Mouse (Mus musculus) hindbrain, embryonic 12.5 days (tissue): ENCODE measurements around the gene Fpr3. TPM values are rescaled to one million over a fixed set of nuclear protein-coding genes. Genes with fewer than 3 reads are reported as not detected.

Source experiments
- ATAC-seq: fragments of 200-750 bp; cut with Nextera tagmentation; 2 replicates; pipeline ENCODE4 v1.8.0; 2017; ENCODE audit warnings: moderate TSS enrichment; ENCODE audit not compliant: low FRiP score
- H3K27ac ChIP-seq: fragments of 300-500 bp; sonication (generic); 2 replicates; pipeline ENCODE4 v1.5.1; 2016; ENCODE audit warnings: mild to moderate bottlenecking
- H3K27me3 ChIP-seq: fragments of 300-500 bp; sonication (generic); 2 replicates; pipeline ENCODE4 v1.6.1; 2016; ENCODE audit warnings: mild to moderate bottlenecking
- H3K36me3 ChIP-seq: fragments of 300-500 bp; sonication (generic); 2 replicates; pipeline ENCODE4 v1.6.1; 2016; ENCODE audit warnings: mild to moderate bottlenecking
- H3K4me1 ChIP-seq: fragments of 300-500 bp; sonication (generic); 2 replicates; pipeline ENCODE4 v1.6.1; 2016
- H3K4me2 ChIP-seq: fragments of 300-500 bp; sonication (generic); replicated peaks from 2 replicates; pipeline ENCODE4 v1.6.1; 2016; ENCODE audit warnings: mild to moderate bottlenecking
- H3K4me3 ChIP-seq: fragments of 300-500 bp; sonication (generic); 2 replicates; pipeline ENCODE4 v1.5.1; 2016; ENCODE audit warnings: mild to moderate bottlenecking
- H3K9ac ChIP-seq: fragments of 300-500 bp; sonication (generic); 2 replicates; pipeline ENCODE4 v1.6.1; 2016; ENCODE audit warnings: mild to moderate bottlenecking, moderate library complexity
- H3K9me3 ChIP-seq: fragments of 300-500 bp; sonication (generic); replicated peaks from 2 replicates; pipeline ENCODE4 v1.6.1; 2016; ENCODE audit warnings: mild to moderate bottlenecking
- WGBS: fragments of 180-500 bp; shearing (Covaris S2); methylation state at CpG from one replicate; pipeline ENCODE4 v1.1.7; 2016; 5-methylcytosine and 5-hydroxymethylcytosine counted together
- polyA plus RNA-seq: library from polyadenylated mRNA; unstranded; fragments of >200 nt; fragmentation: Nextera tagmentation; extraction: Ambion mirVana; gene quantifications from 2 replicates; pipeline ENCODE4 v1.2.1, GENCODE M21; 2016

Fpr3 gene
- polyA plus RNA-seq, 1 experiment from 2014 or later, result not detected

DNA sequence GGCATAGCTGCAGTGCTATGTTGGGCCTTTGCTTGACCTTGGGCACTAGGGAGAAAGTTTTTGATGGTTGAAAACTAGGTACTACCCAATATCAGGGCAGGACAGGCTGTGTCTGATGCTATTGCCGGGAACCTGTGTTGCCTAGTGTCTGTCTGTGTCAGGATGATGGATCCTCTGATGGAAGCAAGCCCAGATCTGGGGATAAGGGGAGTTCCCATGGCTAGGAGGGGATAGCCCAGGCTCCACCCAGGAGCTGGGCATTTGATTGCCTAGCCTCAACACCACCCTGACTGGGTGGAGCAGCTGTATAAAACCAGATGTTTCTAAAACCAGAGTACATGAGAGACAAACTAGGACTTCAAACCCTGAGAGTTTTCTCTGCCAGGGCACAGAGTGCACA, 31.0 kb upstream of the Fpr3 start:
- no peaks in the 10 kb centered on the region for H3K9me3 ChIP-seq
- no peak overlapping the region for H3K4me2 ChIP-seq
- ATAC-seq, result no peak
- WGBS, result 70% methylated on average over 1 of the region's 1 CpGs
- 0 out of 2 replicates have a peak, but pooled peaks cover 4% of the 10 kb centered on the region for H3K36me3 ChIP-seq
- no peak overlapping the region for H3K9ac ChIP-seq
- no peaks in the 10 kb centered on the region for H3K4me1 ChIP-seq
- H3K27ac ChIP-seq, result no peak overlapping the region
- H3K4me3 ChIP-seq, result no peak overlapping the region
- no peaks in the 10 kb centered on the region for H3K27me3 ChIP-seq

DNA sequence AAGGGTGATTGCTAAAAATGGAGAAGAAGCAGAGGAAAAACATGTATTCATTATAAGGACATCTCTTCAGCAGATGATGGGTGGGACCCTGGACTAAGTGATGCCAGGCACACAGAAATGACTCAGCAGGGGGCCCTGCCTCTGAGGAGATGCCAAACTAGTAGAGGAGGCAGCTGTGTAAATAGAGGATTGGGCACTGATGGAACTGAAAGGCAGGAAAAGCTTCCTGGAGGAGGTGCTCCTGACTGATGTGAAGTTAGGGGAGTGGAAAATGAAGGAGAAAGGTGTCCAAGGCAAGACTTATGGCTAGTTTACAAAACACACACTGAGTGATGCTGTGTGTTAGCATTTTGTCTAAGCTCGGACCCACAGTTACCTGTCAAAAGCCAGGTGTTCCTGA, 30.2 kb upstream of the Fpr3 start:
- H3K9me3 ChIP-seq, result no peaks in the 10 kb centered on the region
- H3K27me3 ChIP-seq, result no peaks in the 10 kb centered on the region
- WGBS, result 100% methylated on average over 1 of the region's 1 CpGs
- no peak for ATAC-seq
- H3K27ac ChIP-seq, result no peak overlapping the region
- peaks cover 3% of the 10 kb centered on the region; the same call in 1 of the 2 replicates for H3K36me3 ChIP-seq
- no peaks in the 10 kb centered on the region for H3K4me1 ChIP-seq
- H3K4me2 ChIP-seq, result no peak overlapping the region
- H3K9ac ChIP-seq, result no peak overlapping the region
- H3K4me3 ChIP-seq, result no peak overlapping the region

DNA sequence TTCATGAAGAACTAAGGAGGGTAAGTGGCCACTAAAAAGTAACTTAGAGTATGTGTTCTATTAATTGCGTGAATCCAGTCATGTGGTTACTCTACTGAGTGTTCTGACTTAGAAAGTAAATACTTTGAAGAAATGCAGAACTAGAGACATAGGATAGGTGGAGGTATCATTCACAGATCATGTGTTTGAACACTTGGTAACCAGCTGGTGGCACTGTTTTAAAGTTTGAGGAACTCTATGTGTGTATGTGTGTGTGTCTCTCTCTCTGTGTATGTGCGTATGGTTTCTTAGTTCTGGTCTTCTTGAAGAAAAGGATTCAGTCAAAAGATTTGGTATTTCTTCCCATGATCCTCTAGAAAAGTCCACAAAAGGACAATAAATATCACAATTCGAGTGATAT, 27.5 kb upstream of the Fpr3 start:
- H3K27ac ChIP-seq, result no peak overlapping the region
- no peak overlapping the region for H3K9ac ChIP-seq
- ATAC-seq, result no peak
- no peak overlapping the region for H3K4me2 ChIP-seq
- no peak overlapping the region for H3K4me3 ChIP-seq
- WGBS, result 88% methylated on average over 3 of the region's 3 CpGs
- H3K27me3 ChIP-seq, result no peaks in the 10 kb centered on the region
- H3K9me3 ChIP-seq, result no peaks in the 10 kb centered on the region
- peaks cover 16% of the 10 kb centered on the region; the same call in 1 of the 2 replicates for H3K36me3 ChIP-seq
- no peaks in the 10 kb centered on the region for H3K4me1 ChIP-seq

DNA sequence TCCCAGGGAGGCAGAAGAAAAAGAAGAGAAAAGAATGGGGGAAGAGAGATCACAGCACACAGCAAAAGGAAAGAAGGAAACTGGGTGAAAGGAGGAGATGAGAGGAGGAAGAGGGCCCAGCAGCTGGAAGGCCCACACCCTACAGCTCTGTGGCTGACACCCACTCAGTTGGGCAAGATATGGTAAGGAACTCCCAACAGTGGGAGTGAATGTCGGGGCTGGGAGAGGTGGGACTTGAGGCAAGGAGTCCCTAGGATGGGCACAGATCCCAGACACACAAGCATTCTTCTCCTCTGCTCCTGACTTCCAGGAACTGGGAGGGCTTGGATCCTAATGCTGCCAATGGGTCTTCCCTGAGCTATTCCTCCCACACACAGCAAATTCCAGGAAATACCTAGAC, 25.3 kb upstream of the Fpr3 start:
- no peak overlapping the region for H3K9ac ChIP-seq
- peaks cover 22% of the 10 kb centered on the region for H3K36me3 ChIP-seq
- H3K9me3 ChIP-seq, result no peaks in the 10 kb centered on the region
- H3K27ac ChIP-seq, result no peak overlapping the region
- 82% methylated on average over 1 of the region's 1 CpGs for WGBS
- H3K4me2 ChIP-seq, result no peak overlapping the region
- ATAC-seq, result no peak
- no peak overlapping the region for H3K4me3 ChIP-seq
- H3K27me3 ChIP-seq, result no peaks in the 10 kb centered on the region
- no peaks in the 10 kb centered on the region for H3K4me1 ChIP-seq

DNA sequence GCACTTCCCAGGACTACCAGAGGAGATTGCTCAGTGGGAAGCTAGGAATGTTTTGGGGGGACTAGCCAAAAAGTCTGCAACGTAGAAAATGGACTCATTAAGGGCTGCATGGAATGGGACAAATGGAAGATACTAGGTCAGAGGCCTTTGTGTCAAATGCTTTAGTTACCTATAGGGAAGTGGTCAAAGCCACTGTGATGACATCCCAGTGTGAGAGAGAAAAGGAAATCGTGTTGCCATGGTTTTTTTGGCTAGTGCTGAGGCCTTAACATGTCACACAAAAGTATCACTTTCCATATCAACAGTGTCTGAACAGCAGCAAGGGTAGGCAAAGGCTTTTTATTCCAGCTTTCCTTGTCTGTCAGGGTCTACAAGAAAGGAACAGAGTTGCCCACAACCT, 22.5 kb upstream of the Fpr3 start:
- H3K4me1 ChIP-seq, result no peaks in the 10 kb centered on the region
- H3K27ac ChIP-seq, result no peak overlapping the region
- H3K4me3 ChIP-seq, result no peak overlapping the region
- no peak overlapping the region for H3K4me2 ChIP-seq
- no peak for ATAC-seq
- no peaks in the 10 kb centered on the region for H3K9me3 ChIP-seq
- H3K27me3 ChIP-seq, result no peaks in the 10 kb centered on the region
- no peak overlapping the region for H3K9ac ChIP-seq
- WGBS, result 48% methylated on average over 2 of the region's 2 CpGs
- peaks cover 22% of the 10 kb centered on the region for H3K36me3 ChIP-seq

DNA sequence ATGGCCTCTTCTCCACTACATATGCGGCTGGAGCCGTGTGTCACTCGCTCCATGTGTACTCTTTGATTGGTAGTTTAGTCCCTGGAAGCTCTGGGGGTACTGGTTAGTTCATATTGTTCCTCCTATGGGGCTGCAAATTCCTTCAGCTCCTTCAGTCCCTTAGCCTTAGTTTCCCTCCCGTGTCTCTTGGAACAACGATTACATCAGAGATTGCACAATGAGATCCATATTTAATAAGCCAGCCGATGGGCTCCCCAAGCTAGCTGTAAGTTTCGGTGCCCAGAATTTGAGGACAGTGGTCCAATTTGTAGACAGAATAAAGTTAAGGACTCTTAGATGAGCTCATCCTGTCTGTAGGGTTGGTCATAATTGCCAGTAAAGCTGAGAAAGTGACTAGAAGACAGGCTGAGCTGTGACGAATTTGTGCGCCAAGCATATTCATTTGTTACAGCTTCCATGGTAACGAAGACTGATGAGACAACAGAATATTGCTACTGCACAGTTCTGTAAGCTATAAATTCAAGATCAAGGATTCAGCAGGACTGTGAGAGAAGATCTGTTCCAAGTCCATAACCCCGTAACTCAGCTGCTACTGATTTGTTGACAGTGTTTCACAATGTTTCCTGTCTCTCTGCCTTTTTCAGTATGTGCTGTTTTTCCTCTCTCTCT, 20.7 kb upstream of the Fpr3 start:
- Histone ChIP-seq H3K27ac (no peak overlapping the region), H3K4me1 (no peaks in the 10 kb centered on the region), H3K27me3 (no peaks in the 10 kb centered on the region), H3K9ac (no peak overlapping the region), H3K4me3 (no peak overlapping the region), H3K9me3 (no peaks in the 10 kb centered on the region), H3K36me3 (peaks cover 22% of the 10 kb centered on the region), H3K4me2 (no peak overlapping the region)
- WGBS, result 89% methylated on average over 11 of the region's 11 CpGs
- no peak for ATAC-seq

DNA sequence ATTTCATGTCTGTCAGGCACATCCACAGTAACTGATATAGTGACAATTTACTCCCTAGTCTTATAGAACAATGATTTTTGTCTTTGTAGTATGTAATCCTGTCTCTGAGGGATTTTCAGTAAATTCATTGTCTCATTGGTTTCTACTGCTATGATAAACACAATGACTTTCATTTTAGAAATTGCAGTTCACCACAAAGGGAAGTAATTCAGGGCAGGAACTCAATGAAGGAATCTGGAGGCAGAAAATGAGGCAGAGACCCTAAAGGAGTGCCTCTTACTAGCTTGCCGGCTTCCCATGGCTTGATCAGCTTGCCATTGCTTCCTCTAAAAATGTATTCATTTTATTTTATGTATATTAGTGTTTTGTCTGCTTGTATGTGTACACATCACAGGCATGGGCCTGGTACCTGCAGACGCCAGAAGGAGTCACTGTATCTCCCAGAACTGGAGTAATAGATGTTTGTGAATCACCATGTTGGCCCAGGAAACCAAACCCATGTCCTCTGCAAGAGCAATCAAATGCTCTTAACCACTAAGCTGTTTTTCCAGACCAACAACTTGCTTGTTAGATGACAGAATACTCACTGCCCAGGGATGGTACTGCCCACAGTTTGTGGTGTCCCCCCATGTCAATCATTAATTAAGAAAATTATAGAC, 16.6 kb upstream of the Fpr3 start:
- peaks cover 1% of the 10 kb centered on the region; the same call in 1 of the 2 replicates for H3K36me3 ChIP-seq
- WGBS, result 78% methylated on average over 2 of the region's 2 CpGs
- ATAC-seq, result no peak
- H3K4me2 ChIP-seq, result no peak overlapping the region
- no peak overlapping the region for H3K27ac ChIP-seq
- no peaks in the 10 kb centered on the region; the same call in 1 of the 2 replicates for H3K9me3 ChIP-seq
- H3K9ac ChIP-seq, result no peak overlapping the region
- H3K4me1 ChIP-seq, result no peaks in the 10 kb centered on the region
- H3K4me3 ChIP-seq, result no peak overlapping the region
- H3K27me3 ChIP-seq, result no peaks in the 10 kb centered on the region

DNA sequence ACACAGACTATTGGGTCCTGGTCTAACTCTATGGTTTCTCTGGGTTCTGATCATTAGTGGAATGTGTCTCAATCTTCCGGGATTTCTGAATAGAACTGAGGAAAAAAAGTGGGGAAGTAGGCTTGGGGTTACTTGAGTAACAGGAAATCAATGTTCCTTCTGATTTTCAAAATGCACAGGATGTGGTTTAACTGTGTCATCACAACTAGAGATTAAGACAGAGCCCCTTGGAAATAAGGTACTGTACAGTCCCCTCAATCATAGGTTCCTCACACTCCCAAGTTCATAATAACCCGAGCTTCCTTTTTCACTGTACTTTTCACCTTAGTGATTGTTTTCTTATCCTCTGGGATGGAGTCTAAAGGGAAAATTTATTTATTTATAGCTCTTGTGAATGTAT, 16.0 kb upstream of the Fpr3 start:
- 87% methylated on average over 2 of the region's 2 CpGs for WGBS
- ATAC-seq, result no peak
- Histone ChIP-seq H3K4me2 (no peak overlapping the region), H3K4me3 (no peak overlapping the region), H3K27me3 (no peaks in the 10 kb centered on the region), H3K36me3 (no peaks in the 10 kb centered on the region), H3K9ac (no peak overlapping the region), H3K4me1 (no peaks in the 10 kb centered on the region), H3K27ac (no peak overlapping the region), H3K9me3 (no peaks in the 10 kb centered on the region; the same call in 1 of the 2 replicates)

DNA sequence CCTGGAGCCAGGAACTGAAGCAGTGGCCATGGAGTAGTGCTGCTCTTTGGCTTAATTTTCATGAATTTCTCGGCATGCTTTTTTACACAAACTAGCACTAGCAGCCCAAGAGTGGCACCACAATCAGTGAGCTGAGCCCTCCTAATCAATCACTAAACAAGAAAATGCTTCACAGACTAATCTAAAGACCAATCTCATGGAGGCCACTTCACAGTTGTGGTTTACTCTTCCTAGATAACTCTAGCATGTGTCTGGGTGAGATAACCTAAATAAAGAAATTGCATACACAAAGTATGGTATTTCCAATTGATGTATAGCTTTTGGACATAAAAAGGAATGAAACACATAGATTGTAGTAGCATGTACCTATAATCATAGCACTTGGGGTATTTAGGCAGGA, 8.3 kb upstream of the Fpr3 start:
- WGBS, result 80% methylated on average over 1 of the region's 1 CpGs
- Histone ChIP-seq H3K9ac (no peak overlapping the region), H3K4me2 (no peak overlapping the region)

DNA sequence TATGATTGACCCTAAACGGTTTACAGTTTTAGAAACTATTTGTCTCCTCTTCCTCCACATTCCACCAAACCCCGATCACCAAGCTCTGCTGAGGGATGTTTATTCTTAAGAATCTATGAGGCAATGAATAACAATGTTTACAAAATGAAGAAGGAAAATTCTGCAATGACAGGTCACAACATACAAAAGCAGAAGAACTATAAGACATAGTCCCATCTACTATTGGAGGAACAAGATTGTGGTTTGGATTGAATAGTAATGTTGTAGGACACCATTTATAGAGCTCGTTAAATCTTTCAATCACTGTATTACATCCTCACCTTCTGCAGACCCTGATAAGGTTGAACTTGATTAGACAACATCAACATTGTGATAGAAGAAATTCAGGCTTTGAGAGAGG, 5.0 kb upstream of the Fpr3 start:
- Histone ChIP-seq H3K9me3 (no peaks in the 10 kb centered on the region), H3K27me3 (no peaks in the 10 kb centered on the region), H3K9ac (no peak overlapping the region), H3K36me3 (no peaks in the 10 kb centered on the region), H3K27ac (no peak overlapping the region), H3K4me3 (no peak overlapping the region), H3K4me2 (no peak overlapping the region), H3K4me1 (no peaks in the 10 kb centered on the region)
- no peak for ATAC-seq
- WGBS, result 91% methylated on average over 3 of the region's 3 CpGs

More for the DNA sequence above, 8.3 kb upstream of the Fpr3 start:
- Histone ChIP-seq H3K36me3 (no peaks in the 10 kb centered on the region), H3K27ac (no peak overlapping the region), H3K4me3 (no peak overlapping the region), H3K9me3 (no peaks in the 10 kb centered on the region), H3K4me1 (no peaks in the 10 kb centered on the region), H3K27me3 (no peaks in the 10 kb centered on the region)
- ATAC-seq, result no peak

DNA sequence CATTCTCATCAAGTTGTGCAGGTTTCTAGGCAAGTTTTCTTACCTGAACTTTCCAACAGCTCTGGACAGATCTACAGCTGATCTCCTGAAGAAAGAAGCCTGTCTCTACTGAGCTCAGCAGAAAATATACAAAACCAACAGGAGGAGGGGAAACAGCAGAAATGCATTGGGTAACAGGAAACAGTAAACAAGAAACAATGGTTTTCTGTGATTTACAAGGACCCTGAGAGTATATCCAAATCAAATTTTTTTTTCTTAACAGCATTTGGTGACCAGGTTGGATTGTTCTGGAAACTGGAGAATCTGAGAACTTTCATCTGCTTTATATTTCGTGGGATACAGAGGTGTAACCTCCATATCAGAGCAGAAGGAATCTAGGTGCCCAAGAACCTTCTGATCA, 3.8 kb upstream of the Fpr3 start, which contains the start of gene Fpr1:
TSS of gene Fpr1 (minus strand) at position 101 of the 400 bp plus-strand sequence.
- no peak within 1 kb of the TSS for H3K4me3 ChIP-seq
- H3K9me3 ChIP-seq, result no peaks in the 10 kb centered on the region
- 68% methylated on average over 1 of the region's 1 CpGs for WGBS
- no peak within 1 kb of the TSS for H3K27ac ChIP-seq
- no peak within 1 kb of the TSS for H3K9ac ChIP-seq
- no peaks in the 10 kb centered on the region for H3K36me3 ChIP-seq
- H3K27me3 ChIP-seq, result no peaks in the 10 kb centered on the region
- H3K4me1 ChIP-seq, result no peaks in the 10 kb centered on the region
- H3K4me2 ChIP-seq, result no peak within 1 kb of the TSS
- ATAC-seq, result no peak

DNA sequence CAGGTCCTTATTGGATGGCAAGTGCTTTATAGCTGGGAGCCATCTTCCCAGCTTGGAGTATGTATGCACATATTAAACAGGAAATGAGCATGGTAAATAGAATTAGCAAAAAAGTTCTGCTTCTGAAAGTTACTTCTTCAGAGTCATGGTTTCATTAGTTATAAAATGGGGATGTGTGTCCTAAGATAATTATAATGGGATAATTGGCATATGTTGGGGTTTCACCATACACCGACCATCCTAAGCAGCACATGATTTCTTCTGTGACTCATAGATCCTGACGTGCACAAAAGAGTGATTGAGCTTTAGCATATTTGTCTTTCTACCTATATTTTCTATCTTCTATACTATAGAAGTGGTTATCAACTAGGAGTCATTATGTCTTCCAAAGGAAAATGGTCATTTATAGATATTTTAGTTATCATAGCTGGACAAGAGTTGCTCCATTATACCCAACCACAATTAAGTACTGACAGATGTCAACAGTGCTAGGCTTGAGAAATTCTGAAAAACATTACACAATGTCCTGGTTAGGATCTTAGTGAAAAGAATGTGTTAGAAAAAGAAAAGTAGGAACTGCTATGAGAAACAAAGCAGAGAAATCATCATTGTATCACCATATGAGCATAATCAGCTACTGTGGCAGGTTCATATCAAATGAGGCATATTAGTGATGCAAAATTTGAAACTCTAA, 2.2 kb downstream of the Fpr3 start:
- no peaks in the 10 kb centered on the region for H3K9me3 ChIP-seq
- no peak overlapping the region for H3K4me3 ChIP-seq
- H3K27ac ChIP-seq, result no peak overlapping the region
- H3K27me3 ChIP-seq, result no peaks in the 10 kb centered on the region
- ATAC-seq, result no peak
- no peak overlapping the region for H3K4me2 ChIP-seq
- H3K36me3 ChIP-seq, result no peaks in the 10 kb centered on the region
- no peak overlapping the region for H3K9ac ChIP-seq
- no peaks in the 10 kb centered on the region for H3K4me1 ChIP-seq
- 86% methylated on average over 2 of the region's 2 CpGs for WGBS
